Mouse (Mus musculus): ENCODE data around the gene Pxn. TPM values are rescaled to one million over a fixed set of nuclear protein-coding genes. Genes with fewer than 3 reads are reported as not detected.

Gene Pxn
- polyA plus RNA-seq, 1 experiment from 2014 or later, result 50.6 TPM

GRCm38 (mm10) chr5:115526456-115527202, 20.2 kb downstream of the Pxn start:
- no peaks in the 10 kb centered on the region for H3K9me3 ChIP-seq
- H3K27ac ChIP-seq (replicated peaks), result peak overlapping the region; percentile 85
- 0 out of 2 replicates have a peak overlapping the region, but pooled peaks have one; percentile 11 for H3K4me3 ChIP-seq
- no peak for DNase-seq (ENCODE audit: low spot score)
- peaks cover 7% of the 10 kb centered on the region; the same call in 1 of the 2 replicates for H3K36me3 ChIP-seq (replicated peaks)
- WGBS, result 89% methylated on average over 17 of the region's 17 CpGs
- peaks cover 88% of the 10 kb centered on the region for H3K4me1 ChIP-seq
- H3K27me3 ChIP-seq (replicated peaks; ENCODE audit: low read depth, poor library complexity, severe bottlenecking), result no peaks in the 10 kb centered on the region

- Histone ChIP-seq H3K36me3 (replicated peaks) (peaks cover 7% of the 10 kb centered on the region; the same call in 1 of the 2 replicates), H3K9me3 (no peaks in the 10 kb centered on the region), H3K27me3 (replicated peaks; ENCODE audit: low read depth, poor library complexity, severe bottlenecking) (no peaks in the 10 kb centered on the region), H3K4me1 (peaks cover 86% of the 10 kb centered on the region), H3K4me3 (no peak overlapping the region), H3K27ac (replicated peaks) (peak overlapping the region; percentile 14; the same call in 1 of the 2 replicates)
- 88% methylated on average over 5 of the region's 5 CpGs for WGBS
- DNase-seq (ENCODE audit: low spot score), result no peak
Measured at GRCm38 (mm10) chr5:115528128-115528527, 21.7 kb downstream of the Pxn start.

DNA sequence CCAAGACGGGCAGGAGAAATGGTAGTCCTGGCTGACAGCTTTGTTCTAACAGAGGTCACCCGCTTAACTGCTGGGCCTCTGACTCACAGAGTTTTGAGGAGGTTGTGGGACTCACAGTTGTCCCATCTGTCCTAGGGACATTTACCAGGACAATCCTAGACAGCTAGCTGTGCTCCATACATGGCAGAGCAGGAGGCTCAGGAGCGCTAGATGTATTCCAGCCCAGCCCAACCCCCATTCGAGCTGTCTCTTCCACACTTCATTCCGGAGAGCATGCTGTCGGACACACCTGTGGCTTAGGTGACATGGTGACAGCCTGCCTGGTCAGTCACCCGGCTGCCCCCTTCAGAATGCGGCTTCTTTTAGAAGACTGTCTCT, 22.9 kb downstream of the Pxn start:
- H3K36me3 ChIP-seq (replicated peaks), result peaks cover 7% of the 10 kb centered on the region; the same call in 1 of the 2 replicates
- no peak overlapping the region for H3K4me3 ChIP-seq
- H3K27me3 ChIP-seq (replicated peaks; ENCODE audit: low read depth, poor library complexity, severe bottlenecking), result no peaks in the 10 kb centered on the region
- H3K4me1 ChIP-seq, result peaks cover 86% of the 10 kb centered on the region
- WGBS, result 68% methylated on average over 8 of the region's 8 CpGs
- peak overlapping the region; percentile 74 for H3K27ac ChIP-seq (replicated peaks)
- no peak for DNase-seq (ENCODE audit: low spot score)
- no peaks in the 10 kb centered on the region for H3K9me3 ChIP-seq

DNA sequence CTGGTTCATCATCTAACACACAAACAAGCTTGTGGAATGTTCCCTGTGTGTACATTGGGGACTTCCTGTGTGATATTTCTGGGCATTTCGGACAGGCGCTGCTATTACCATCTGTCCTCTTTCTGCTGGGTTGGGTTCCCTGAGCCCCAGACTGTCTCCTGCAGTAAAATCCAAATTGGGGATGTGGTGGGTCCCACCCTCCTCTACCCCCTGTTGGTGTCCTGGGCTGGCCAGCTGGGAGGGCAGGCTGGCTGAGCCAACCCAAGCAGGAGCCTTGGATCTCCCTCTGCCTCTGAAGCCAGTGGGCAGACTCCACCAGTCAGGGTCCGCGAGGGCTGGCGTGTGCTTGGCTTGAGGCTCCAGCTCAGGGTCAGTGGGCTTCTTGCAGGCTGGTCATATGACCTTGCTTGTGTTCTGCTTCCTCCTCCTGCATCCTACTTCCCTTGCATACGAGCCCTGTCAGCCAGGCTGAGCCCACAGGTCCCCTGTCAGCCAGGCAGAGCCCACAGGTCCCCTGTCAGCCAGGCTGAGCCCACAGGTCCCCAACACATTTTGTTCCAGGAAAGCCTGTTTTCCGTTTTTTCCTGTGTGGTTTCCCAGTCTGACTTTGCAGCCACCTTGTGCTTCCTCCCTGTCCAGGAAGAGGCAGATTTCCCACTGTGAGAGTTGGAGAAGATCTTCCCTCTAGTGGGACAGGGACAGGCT, 23.4 kb downstream of the Pxn start:
- peak; percentile 31 for DNase-seq (ENCODE audit: low spot score)
- WGBS, result 63% methylated on average over 7 of the region's 7 CpGs
- Histone ChIP-seq H3K4me1 (peaks cover 86% of the 10 kb centered on the region), H3K4me3 (no peak overlapping the region), H3K36me3 (replicated peaks) (peaks cover 7% of the 10 kb centered on the region; the same call in 1 of the 2 replicates), H3K27ac (replicated peaks) (peak overlapping the region; percentile 74), H3K9me3 (no peaks in the 10 kb centered on the region), H3K27me3 (replicated peaks; ENCODE audit: low read depth, poor library complexity, severe bottlenecking) (no peaks in the 10 kb centered on the region)

DNA sequence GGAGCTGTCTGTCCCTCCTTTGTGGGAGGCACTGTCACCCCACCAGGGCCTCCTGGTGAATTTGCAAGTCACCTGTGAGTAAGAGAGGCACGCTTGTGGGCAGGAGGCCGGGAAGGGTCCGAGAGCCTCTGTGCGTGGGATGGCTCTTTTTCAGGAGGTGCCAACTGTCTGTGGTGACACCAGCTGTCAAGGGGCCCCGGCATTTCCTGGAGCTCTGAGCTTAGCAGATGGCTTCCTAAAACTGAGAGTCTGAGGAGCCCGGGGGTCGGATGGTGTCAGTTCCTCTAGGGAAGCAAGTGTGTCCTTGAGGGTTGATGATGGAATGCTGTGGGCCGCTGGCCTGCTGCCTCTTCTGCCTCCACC, 24.0 kb downstream of the Pxn start:
- 66% methylated on average over 8 of the region's 8 CpGs for WGBS

GRCm38 (mm10) chr5:115531671-115532270, 25.3 kb downstream of the Pxn start:
- H3K4me1 ChIP-seq, result peaks cover 85% of the 10 kb centered on the region
- peak overlapping the region; percentile 21; the same call in 1 of the 2 replicates for H3K4me3 ChIP-seq
- 54% methylated on average over 18 of the region's 18 CpGs for WGBS
- peak; percentile 30 for DNase-seq (ENCODE audit: low spot score)
- H3K9me3 ChIP-seq, result no peaks in the 10 kb centered on the region
- peak overlapping the region; percentile 66 for H3K27ac ChIP-seq (replicated peaks)
- no peaks in the 10 kb centered on the region for H3K27me3 ChIP-seq (replicated peaks; ENCODE audit: low read depth, poor library complexity, severe bottlenecking)
- H3K36me3 ChIP-seq (replicated peaks), result no peaks in the 10 kb centered on the region; the same call in 1 of the 2 replicates

More for the DNA sequence above, 24.0 kb downstream of the Pxn start:
- H3K27ac ChIP-seq (replicated peaks), result peak overlapping the region; percentile 74
- H3K36me3 ChIP-seq (replicated peaks), result peaks cover 7% of the 10 kb centered on the region; the same call in 1 of the 2 replicates
- no peak overlapping the region for H3K4me3 ChIP-seq
- H3K9me3 ChIP-seq, result no peaks in the 10 kb centered on the region
- no peaks in the 10 kb centered on the region for H3K27me3 ChIP-seq (replicated peaks; ENCODE audit: low read depth, poor library complexity, severe bottlenecking)
- H3K4me1 ChIP-seq, result peaks cover 86% of the 10 kb centered on the region
- DNase-seq (ENCODE audit: low spot score), result no peak

- H3K27me3 ChIP-seq (replicated peaks; ENCODE audit: low read depth, poor library complexity, severe bottlenecking), result no peaks in the 10 kb centered on the region
- peak overlapping the region; percentile 36 for H3K4me3 ChIP-seq
- H3K27ac ChIP-seq (replicated peaks), result peak overlapping the region; percentile 77
- WGBS, result 10% methylated on average over 16 of the region's 16 CpGs
- no peaks in the 10 kb centered on the region; the same call in 1 of the 2 replicates for H3K36me3 ChIP-seq (replicated peaks)
- no peaks in the 10 kb centered on the region for H3K9me3 ChIP-seq
- H3K4me1 ChIP-seq, result peaks cover 89% of the 10 kb centered on the region
- DNase-seq (ENCODE audit: low spot score), result peak; percentile 61
Measured at GRCm38 (mm10) chr5:115534290-115534731, 27.8 kb downstream of the Pxn start.

GRCm38 (mm10) chr5:115534856-115535255, 28.4 kb downstream of the Pxn start:
- no peak for DNase-seq (ENCODE audit: low spot score)
- 24% methylated on average over 8 of the region's 8 CpGs for WGBS
- H3K27me3 ChIP-seq (replicated peaks; ENCODE audit: low read depth, poor library complexity, severe bottlenecking), result no peaks in the 10 kb centered on the region
- no peaks in the 10 kb centered on the region; the same call in 1 of the 2 replicates for H3K36me3 ChIP-seq (replicated peaks)
- H3K27ac ChIP-seq (replicated peaks), result peak overlapping the region; percentile 77
- no peaks in the 10 kb centered on the region for H3K9me3 ChIP-seq
- H3K4me1 ChIP-seq, result peaks cover 84% of the 10 kb centered on the region
- peak overlapping the region; percentile 36 for H3K4me3 ChIP-seq

DNA sequence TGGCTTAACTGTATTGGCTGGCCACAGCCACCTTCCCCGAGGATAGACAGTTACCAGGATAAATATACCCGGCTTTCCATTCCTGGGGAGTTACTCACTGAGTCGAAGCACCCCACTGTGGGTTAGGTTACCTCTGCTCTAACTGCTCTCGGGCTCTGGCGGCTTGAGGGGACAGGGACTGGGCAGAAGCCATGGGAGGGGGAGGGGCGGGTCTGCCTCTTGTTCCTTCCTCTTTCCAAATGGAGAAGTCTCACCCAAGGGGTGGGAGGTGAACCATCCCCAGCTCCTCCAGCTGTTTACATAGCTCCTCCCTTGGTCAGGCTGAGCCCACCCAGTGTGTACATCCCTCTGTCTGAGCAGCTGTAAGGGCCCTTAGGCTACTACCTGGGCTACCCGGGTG, 29.2 kb downstream of the Pxn start:
- H3K4me1 ChIP-seq, result peaks cover 76% of the 10 kb centered on the region

GRCm38 (mm10) chr5:115538017-115538692, 31.7 kb downstream of the Pxn start:
- Histone ChIP-seq H3K36me3 (replicated peaks) (no peaks in the 10 kb centered on the region; the same call in 1 of the 2 replicates), H3K27ac (replicated peaks) (peak overlapping the region; percentile 19; the same call in 1 of the 2 replicates), H3K4me1 (peaks cover 65% of the 10 kb centered on the region), H3K9me3 (no peaks in the 10 kb centered on the region), H3K27me3 (replicated peaks; ENCODE audit: low read depth, poor library complexity, severe bottlenecking) (no peaks in the 10 kb centered on the region), H3K4me3 (peak overlapping the region; percentile 28; the same call in 1 of the 2 replicates)
- no peak for DNase-seq (ENCODE audit: low spot score)
- WGBS, result 76% methylated on average over 13 of the region's 13 CpGs

More for the DNA sequence above, 29.2 kb downstream of the Pxn start:
- 28% methylated on average over 7 of the region's 7 CpGs for WGBS
- peak overlapping the region; percentile 77 for H3K27ac ChIP-seq (replicated peaks)
- no peaks in the 10 kb centered on the region for H3K9me3 ChIP-seq
- H3K27me3 ChIP-seq (replicated peaks; ENCODE audit: low read depth, poor library complexity, severe bottlenecking), result no peaks in the 10 kb centered on the region
- no peak overlapping the region for H3K4me3 ChIP-seq
- DNase-seq (ENCODE audit: low spot score), result no peak
- no peaks in the 10 kb centered on the region; the same call in 1 of the 2 replicates for H3K36me3 ChIP-seq (replicated peaks)

DNA sequence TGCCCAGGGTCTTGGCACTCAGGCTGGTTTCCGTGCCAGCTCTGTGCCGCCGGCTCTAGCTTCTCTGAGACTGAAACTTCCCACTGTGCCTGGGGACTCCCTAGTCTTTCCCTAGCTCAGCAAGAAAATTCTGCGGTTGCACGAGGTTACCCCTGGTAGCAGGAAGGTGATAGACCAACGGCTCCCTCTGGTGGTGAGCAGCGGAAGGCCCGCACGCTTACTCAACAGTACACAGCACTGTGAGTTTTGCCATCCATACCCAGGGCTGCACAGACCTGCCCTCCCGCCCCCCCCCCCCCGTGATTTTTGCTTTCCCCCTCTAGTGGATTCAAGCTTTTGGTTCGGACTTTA, 32.2 kb downstream of the Pxn start:
- Histone ChIP-seq H3K27me3 (replicated peaks; ENCODE audit: low read depth, poor library complexity, severe bottlenecking) (no peaks in the 10 kb centered on the region), H3K4me3 (peak overlapping the region; percentile 28; the same call in 1 of the 2 replicates), H3K9me3 (no peaks in the 10 kb centered on the region), H3K4me1 (peaks cover 65% of the 10 kb centered on the region), H3K36me3 (replicated peaks) (no peaks in the 10 kb centered on the region; the same call in 1 of the 2 replicates), H3K27ac (replicated peaks) (peak overlapping the region; percentile 19; the same call in 1 of the 2 replicates)
- 2% methylated on average over 12 of the region's 12 CpGs for WGBS
- peak; percentile 93 for DNase-seq (ENCODE audit: low spot score)

Data from embryonic facial prominence, embryonic 10.5 days (tissue).